In genomic region chr1:179149468-179150140, GRCm38 (mm10) we compare ENCODE assay signal across 23 mouse cellular contexts.
DNase-seq lines count a peak whose midpoint lies in the region; ATAC-seq and TF ChIP-seq lines count a peak whose summit lies in the region.
"Had no signal": no experiment of that assay in that cellular context is flagged by ENCODE, and none has a peak within 500 bp of the region (broad histone marks: within the 10 kb centered on the region; RNA-seq: fewer than 3 reads in every experiment).

No protein-coding gene starts in this region.

- TF ChIP-seq EP300 in liver, postnatal 0 days (IDR thresholded peaks at IDR 0.05; ENCODE audit: low read depth) = no peak

- H3K4me1 ChIP-seq in heart, embryonic 12.5 days (replicated peaks) = peaks cover 20% of the 10 kb centered on the region
- peaks cover 14% of the 10 kb centered on the region for H3K4me1 ChIP-seq in liver, embryonic 12.5 days
- no peaks in the 10 kb centered on the region for H3K4me1 ChIP-seq in liver, postnatal 0 days (ENCODE audit: insufficient read depth)
- H3K4me1 ChIP-seq in liver, embryonic 13.5 days (replicated peaks) = peaks cover 25% of the 10 kb centered on the region
- H3K4me1 ChIP-seq in midbrain, postnatal 0 days (ENCODE audit: insufficient read depth, low read length) = no peaks in the 10 kb centered on the region
- H3K4me1 ChIP-seq: forebrain, embryonic 13.5 days had no signal

- H3K9me3 ChIP-seq in heart, embryonic 12.5 days (replicated peaks) = no peaks in the 10 kb centered on the region
- no peaks in the 10 kb centered on the region for H3K9me3 ChIP-seq in liver, embryonic 12.5 days (replicated peaks)
- H3K9me3 ChIP-seq in liver, postnatal 0 days (ENCODE audit: low read length) = no peaks in the 10 kb centered on the region
- H3K9me3 ChIP-seq in liver, embryonic 13.5 days (replicated peaks) = no peaks in the 10 kb centered on the region
- H3K9me3 ChIP-seq in midbrain, postnatal 0 days (ENCODE audit: low read length) = no peaks in the 10 kb centered on the region
- H3K9me3 ChIP-seq: forebrain, embryonic 13.5 days; hindbrain, embryonic 15.5 days; intestine, embryonic 15.5 days; liver, embryonic 15.5 days; midbrain, embryonic 12.5 days had no signal

- no peak overlapping the region for H3K9ac ChIP-seq in heart, embryonic 12.5 days
- no peak overlapping the region for H3K9ac ChIP-seq in liver, embryonic 12.5 days
- no peak overlapping the region for H3K9ac ChIP-seq in liver, postnatal 0 days (replicated peaks)
- H3K9ac ChIP-seq in liver, embryonic 13.5 days = no peak overlapping the region
- H3K9ac ChIP-seq in midbrain, postnatal 0 days (replicated peaks; ENCODE audit: low read length, poor library complexity, severe bottlenecking) = no peak overlapping the region
- H3K9ac ChIP-seq: forebrain, embryonic 13.5 days; hindbrain, embryonic 15.5 days; intestine, embryonic 15.5 days; liver, embryonic 15.5 days; midbrain, embryonic 12.5 days had no signal

- 20% methylated on average over 5 of the region's 5 CpGs for WGBS in heart, embryonic 12.5 days
- WGBS in liver, embryonic 12.5 days (ENCODE audit: insufficient replicate concordance) = 30% methylated on average over 5 of the region's 5 CpGs
- WGBS in liver, postnatal 0 days (ENCODE audit: insufficient replicate concordance) = 45% methylated on average over 5 of the region's 5 CpGs
- 24% methylated on average over 5 of the region's 5 CpGs for WGBS in liver, embryonic 13.5 days (ENCODE audit: insufficient replicate concordance)
- 90% methylated on average over 5 of the region's 5 CpGs for WGBS in midbrain, postnatal 0 days

- TF ChIP-seq CTCF in liver, postnatal 0 days (IDR thresholded peaks at IDR 0.05; ENCODE audit: low read depth) = no peak
- no peak for TF ChIP-seq CTCF in midbrain, postnatal 0 days (IDR thresholded peaks at IDR 0.05)

- H3K4me3 ChIP-seq in heart, embryonic 12.5 days = no peak overlapping the region
- no peak overlapping the region for H3K4me3 ChIP-seq in liver, embryonic 12.5 days
- H3K4me3 ChIP-seq in liver, postnatal 0 days (ENCODE audit: low read depth, low read length) = no peak overlapping the region
- H3K4me3 ChIP-seq in liver, embryonic 13.5 days (replicated peaks) = no peak overlapping the region
- no peak overlapping the region for H3K4me3 ChIP-seq in midbrain, postnatal 0 days (ENCODE audit: low read depth, low read length)
- H3K4me3 ChIP-seq: forebrain, embryonic 13.5 days; gastrocnemius, adult 2 months; hindbrain, embryonic 15.5 days; intestine, embryonic 15.5 days; layer of hippocampus, adult 2 months; liver, embryonic 15.5 days; midbrain, embryonic 12.5 days had no signal

- H3K4me2 ChIP-seq in heart, embryonic 12.5 days = no peak overlapping the region
- no peak overlapping the region for H3K4me2 ChIP-seq in liver, embryonic 12.5 days
- no peak overlapping the region for H3K4me2 ChIP-seq in liver, postnatal 0 days (ENCODE audit: low read depth, low read length)
- H3K4me2 ChIP-seq in liver, embryonic 13.5 days = no peak overlapping the region
- no peak overlapping the region for H3K4me2 ChIP-seq in midbrain, postnatal 0 days (ENCODE audit: low read depth, low read length, poor library complexity, severe bottlenecking)
- H3K4me2 ChIP-seq: forebrain, embryonic 13.5 days; heart, embryonic 11.5 days; hindbrain, embryonic 15.5 days; intestine, embryonic 15.5 days; liver, embryonic 15.5 days; midbrain, embryonic 12.5 days had no signal

- no peaks in the 10 kb centered on the region for H3K36me3 ChIP-seq in heart, embryonic 12.5 days
- no peaks in the 10 kb centered on the region for H3K36me3 ChIP-seq in liver, embryonic 12.5 days
- H3K36me3 ChIP-seq in liver, postnatal 0 days (replicated peaks; ENCODE audit: insufficient read depth, low read length) = no peaks in the 10 kb centered on the region
- H3K36me3 ChIP-seq in liver, embryonic 13.5 days = no peaks in the 10 kb centered on the region
- no peaks in the 10 kb centered on the region for H3K36me3 ChIP-seq in midbrain, postnatal 0 days (ENCODE audit: insufficient read depth, low read length)
- H3K36me3 ChIP-seq: hindbrain, embryonic 15.5 days; intestine, embryonic 15.5 days; liver, embryonic 15.5 days; midbrain, embryonic 12.5 days had no signal

- peak overlapping the region; percentile 36 for H3K27ac ChIP-seq in heart, embryonic 12.5 days (ENCODE audit: poor library complexity, severe bottlenecking)
- H3K27ac ChIP-seq in liver, embryonic 12.5 days = no peak overlapping the region
- no peak overlapping the region for H3K27ac ChIP-seq in liver, postnatal 0 days (ENCODE audit: low read depth)
- no peak overlapping the region for H3K27ac ChIP-seq in liver, embryonic 13.5 days
- H3K27ac ChIP-seq in midbrain, postnatal 0 days (ENCODE audit: low read depth, low read length) = no peak overlapping the region
- H3K27ac ChIP-seq: forebrain, embryonic 13.5 days; gastrocnemius, adult 2 months; hindbrain, embryonic 15.5 days; intestine, embryonic 15.5 days; layer of hippocampus, adult 2 months; liver, embryonic 15.5 days; midbrain, embryonic 12.5 days had no signal

- no peak for DNase-seq in heart, adult 18-20 months
- DNase-seq in liver, postnatal 0 days = no peak
- DNase-seq in liver, embryonic 13.5 days = peak; percentile 11
- DNase-seq in urinary bladder, postnatal 10 days (ENCODE audit: low spot score) = no peak
- DNase-seq in midbrain, postnatal 0 days (ENCODE audit: low spot score) = no peak
- DNase-seq: adrenal gland, adult 2 months; cerebellum, adult 18-20 months; cerebellum, postnatal 14 days; gastrocnemius, adult 2 months; heart, postnatal 4 days; kidney, adult 9 months; kidney, postnatal 25 days; lung, postnatal 10 days had no signal

- ATAC-seq in heart, embryonic 12.5 days (ENCODE audit: insufficient number of reproducible peaks, low FRiP score) = no peak
- peak; percentile 58; the same call in 1 of the 2 replicates for ATAC-seq in liver, embryonic 12.5 days
- ATAC-seq in liver, postnatal 0 days = no peak
- peak; percentile 65 for ATAC-seq in liver, embryonic 13.5 days (ENCODE audit: low read depth)
- no peak for ATAC-seq in midbrain, postnatal 0 days (ENCODE audit: low FRiP score)
- ATAC-seq: forebrain, embryonic 13.5 days; intestine, embryonic 15.5 days; Patski had no signal

- no peaks in the 10 kb centered on the region for H3K27me3 ChIP-seq in heart, embryonic 12.5 days (replicated peaks)
- no peaks in the 10 kb centered on the region for H3K27me3 ChIP-seq in liver, embryonic 12.5 days (replicated peaks)
- no peaks in the 10 kb centered on the region for H3K27me3 ChIP-seq in liver, postnatal 0 days (ENCODE audit: insufficient read depth, low read length)
- no peaks in the 10 kb centered on the region for H3K27me3 ChIP-seq in liver, embryonic 13.5 days
- no peaks in the 10 kb centered on the region for H3K27me3 ChIP-seq in midbrain, postnatal 0 days (ENCODE audit: insufficient read depth, low read length)
- H3K27me3 ChIP-seq: forebrain, embryonic 13.5 days; hindbrain, embryonic 15.5 days; intestine, embryonic 15.5 days; liver, embryonic 15.5 days; midbrain, embryonic 12.5 days; Patski had no signal

Comparison
In these comparisons a context has a peak if more than half of its experiments do, and no peak if none do; other contexts are left out.
1. ATAC-seq: peak in liver, embryonic 12.5 days (single experiment) and liver, embryonic 13.5 days (single experiment); none in heart, embryonic 12.5 days (single experiment), liver, postnatal 0 days (single experiment) and midbrain, postnatal 0 days (single experiment).